Mouse (Mus musculus) heart, postnatal 36 days (tissue): ENCODE measurements around the gene Cct8l1. TPM values are rescaled to one million over a fixed set of nuclear protein-coding genes. Genes with fewer than 3 reads are reported as not detected.

Source experiments
- DNase-seq, 2 experiments: peaks; one replicate each; pipeline ENCODE4 v3.0.0; 2021 to 2022
- intact Hi-C: fragments of 180-260 bp; cut with DNase I; formaldehyde crosslinking; loops from one replicate; pipeline ENCODE4 v1.15.1; 2025
- total RNA-seq, 2 experiments: library from RNA; stranded (reverse); gene quantifications; 2 replicates each; pipeline ENCODE4 v1.2.3; 2021

Gene Cct8l1
- under 1 TPM in 1 of 2 experiments, not detected in 1; 0.14 TPM for total RNA-seq

- no peak for DNase-seq
These were observed at the start of gene Cct8l1 for GRCm38 (mm10) chr5:25515767-25516166. Cct8l1 (plus strand) TSS chr5:25516067.

GRCm38 (mm10) chr5:25472070-25472469, 43.8 kb upstream of the Cct8l1 start:
- DNase-seq: no peak
- intact Hi-C loops: no loop called here

More at GRCm38 (mm10) chr5:25515767-25516166, at the start of gene Cct8l1:
- intact Hi-C loops: no loop called here

- no peak for DNase-seq
- intact Hi-C loops: no loop called here
These were observed 40.1 kb upstream of the Cct8l1 start for GRCm38 (mm10) chr5:25475789-25476188.

GRCm38 (mm10) chr5:25478863-25479262, 37.0 kb upstream of the Cct8l1 start:
- DNase-seq: no peak
- intact Hi-C loops: no loop called here

GRCm38 (mm10) chr5:25496652-25497051, 19.2 kb upstream of the Cct8l1 start:
- DNase-seq: no peak
- intact Hi-C loops: loop anchor here (2.0 to 5.0 kb wide), 2 partner anchors 60 to 74 kb away; no protein-coding TSS in a partner anchor

- intact Hi-C loops: loop anchor here (2.0 to 5.0 kb wide), 2 partner anchors 61 to 75 kb away; no protein-coding TSS in a partner anchor
- peak; percentile 4 to 10 for DNase-seq
These were observed 18.5 kb upstream of the Cct8l1 start for GRCm38 (mm10) chr5:25497369-25497719.

- intact Hi-C loops: loop anchor here (2.0 to 5.0 kb wide), 2 partner anchors 61 to 76 kb away; no protein-coding TSS in a partner anchor
These were observed 18.0 kb upstream of the Cct8l1 start for GRCm38 (mm10) chr5:25497720-25498345.

GRCm38 (mm10) chr5:25498346-25498820, 17.5 kb upstream of the Cct8l1 start, which contains the start of gene Kmt2c:
Kmt2c (minus strand) TSS chr5:25498783.
- intact Hi-C loops: loop anchor here (5.0 kb wide), 1 partner anchor 76 kb away; no protein-coding TSS in a partner anchor
- DNase-seq: peak; percentile 58 to 84

More at GRCm38 (mm10) chr5:25497720-25498345, 18.0 kb upstream of the Cct8l1 start:
- DNase-seq: peak in 1 of 2 experiments; percentile 54

- intact Hi-C loops: loop anchor here (1.0 to 5.0 kb wide), 2 partner anchors 30 to 77 kb away; no protein-coding TSS in a partner anchor
- DNase-seq: peak in 1 of 2 experiments; percentile 78
These were observed 16.9 kb upstream of the Cct8l1 start for GRCm38 (mm10) chr5:25498821-25499422.

- DNase-seq: peak; percentile 98
These were observed 16.2 kb upstream of the Cct8l1 start for GRCm38 (mm10) chr5:25499423-25500398.

GRCm38 (mm10) chr5:25500686-25501085, 15.2 kb upstream of the Cct8l1 start:
- intact Hi-C loops: loop anchor here (1.0 to 2.0 kb wide), 2 partner anchors 25 to 204 kb away; partner anchors contain the start of gene Xrcc2
- no peak for DNase-seq

More at GRCm38 (mm10) chr5:25499423-25500398, 16.2 kb upstream of the Cct8l1 start:
- intact Hi-C loops: loop anchor here (1.0 to 5.0 kb wide), 4 partner anchors 26 to 205 kb away; partner anchors contain the start of gene Xrcc2

GRCm38 (mm10) chr5:25506041-25506440, 9.8 kb upstream of the Cct8l1 start:
- intact Hi-C loops: no loop called here
- no peak for DNase-seq

- DNase-seq: no peak
- intact Hi-C loops: no loop called here
These were observed 531 bp downstream of the Cct8l1 start for GRCm38 (mm10) chr5:25516301-25516895.

GRCm38 (mm10) chr5:25517550-25517949, 1.7 kb downstream of the Cct8l1 start:
- intact Hi-C loops: no loop called here

GRCm38 (mm10) chr5:25519820-25520219, 4.0 kb downstream of the Cct8l1 start:
- no peak for DNase-seq

More at GRCm38 (mm10) chr5:25517550-25517949, 1.7 kb downstream of the Cct8l1 start:
- no peak for DNase-seq

GRCm38 (mm10) chr5:25521461-25521860, 5.6 kb downstream of the Cct8l1 start:
- intact Hi-C loops: loop anchor here (10.0 kb wide), 1 partner anchor 183 kb away; the partner anchor contains the start of gene Xrcc2
- no peak for DNase-seq

More at GRCm38 (mm10) chr5:25519820-25520219, 4.0 kb downstream of the Cct8l1 start:
- intact Hi-C loops: loop anchor here (10.0 kb wide), 1 partner anchor 185 kb away; the partner anchor contains the start of gene Xrcc2

- intact Hi-C loops: loop anchor here (10.0 kb wide), 1 partner anchor 179 kb away; the partner anchor contains the start of gene Xrcc2
- DNase-seq: peak; percentile 41 to 43
These were observed 10.2 kb downstream of the Cct8l1 start for GRCm38 (mm10) chr5:25526116-25526515.

GRCm38 (mm10) chr5:25526926-25527325, 11.1 kb downstream of the Cct8l1 start:
- DNase-seq: peak; percentile 31 to 42
- intact Hi-C loops: loop anchor here (10.0 kb wide), 1 partner anchor 178 kb away; the partner anchor contains the start of gene Xrcc2

GRCm38 (mm10) chr5:25527971-25528370, 12.1 kb downstream of the Cct8l1 start:
- intact Hi-C loops: loop anchor here (10.0 kb wide), 1 partner anchor 177 kb away; the partner anchor contains the start of gene Xrcc2
- DNase-seq: no peak
